Mouse (Mus musculus): ENCODE measurements around the gene Rest. TPM values are rescaled to one million over a fixed set of nuclear protein-coding genes. Genes with fewer than 3 reads are reported as not detected.
A peak's percentile ranks its signal among the peaks of the same experiment; 100 is the strongest.

Gene Rest
- total RNA-seq, 4 experiments from 2014 or later, result 3.9 to 4.9 (median 4.2) TPM

DNA sequence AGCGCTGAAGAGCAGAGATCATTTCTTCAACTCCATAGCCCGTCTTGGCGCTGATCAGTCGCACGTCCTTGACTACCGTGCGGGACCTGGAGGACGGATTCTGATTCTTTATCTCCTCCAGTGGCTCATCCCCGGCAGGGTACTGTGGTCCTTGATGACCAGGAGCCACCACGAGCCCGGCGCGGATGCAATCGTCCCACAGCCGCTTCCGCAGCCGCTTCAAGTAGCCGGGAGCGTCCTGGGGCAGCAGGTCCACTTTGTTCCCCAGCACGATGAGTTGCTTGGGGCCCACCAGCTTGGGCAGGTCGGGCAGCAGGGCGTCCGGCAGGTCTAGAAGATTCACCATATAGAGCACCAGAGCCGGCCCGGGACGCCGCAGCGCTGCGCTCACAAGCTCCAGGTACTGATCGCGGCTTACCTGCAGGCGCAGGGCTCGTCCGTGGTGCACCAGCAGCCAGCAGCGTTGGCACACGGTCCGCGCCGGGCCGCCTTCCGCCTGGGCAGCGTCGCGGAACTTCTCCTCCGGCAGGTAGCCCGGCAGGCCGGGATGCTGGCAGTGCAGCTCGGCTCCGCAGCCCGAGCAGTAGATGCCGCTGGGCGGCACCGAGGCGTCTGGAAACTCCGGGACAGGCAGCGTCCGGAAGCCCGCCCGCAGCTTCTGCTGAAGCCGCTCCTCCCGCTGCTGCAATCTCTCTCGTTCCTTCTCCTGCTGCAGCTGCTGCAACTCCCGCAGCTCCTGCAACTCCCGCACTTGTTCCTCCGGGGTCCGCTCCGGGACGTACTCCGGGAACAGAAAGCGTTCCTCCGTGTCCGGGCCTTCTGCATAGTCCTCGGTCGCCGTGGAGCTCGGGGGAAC is 44.0 kb downstream of the Rest start:
- peak; percentile 17 to 56 for DNase-seq (ENCODE audit: low spot score in 2 of 2)

DNA sequence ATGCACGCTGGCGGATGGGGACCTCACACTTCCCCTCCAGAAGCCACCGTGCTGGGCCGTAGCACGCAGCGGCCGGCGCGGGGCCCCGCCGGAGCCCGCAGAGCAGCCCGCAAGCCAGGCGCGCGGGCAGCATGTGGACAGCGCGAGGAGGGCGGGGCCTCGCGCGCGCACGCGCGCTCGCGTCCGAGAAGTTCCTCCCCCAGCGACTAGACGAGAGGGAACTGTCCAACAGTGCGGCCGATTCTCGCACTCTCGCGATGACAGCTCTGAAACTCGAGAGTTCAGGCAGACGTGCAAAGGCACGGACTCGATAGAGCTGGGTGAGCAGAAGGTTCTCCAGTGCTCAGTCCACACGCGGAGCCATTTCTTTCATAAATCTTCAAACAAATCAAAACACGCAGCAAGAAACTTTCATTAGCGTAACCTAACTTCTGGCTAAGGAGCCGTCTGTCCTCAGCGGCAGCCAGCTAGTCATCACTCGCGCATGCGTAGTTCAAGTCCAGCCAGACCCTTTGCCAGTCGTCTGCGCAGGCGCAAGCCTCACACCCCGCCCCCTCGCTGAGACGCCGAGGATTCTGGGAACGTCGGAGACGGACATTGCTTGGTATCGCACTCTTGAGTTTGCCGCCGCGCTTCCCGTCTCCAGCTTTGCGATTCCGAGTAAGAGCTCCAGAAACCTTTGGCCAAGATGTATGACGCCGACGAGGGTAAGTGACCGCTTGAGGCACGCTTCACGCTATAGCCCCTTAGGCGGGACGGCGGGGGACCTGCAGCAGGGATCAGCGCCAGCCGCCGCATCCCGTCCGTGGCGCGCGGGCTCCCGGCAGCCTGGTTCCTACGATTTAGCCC is 44.9 kb downstream of the Rest start, which contains the start of the genes Noa1 and Polr2b:
TSS of gene Noa1 (minus strand) at position 161 of the 849 bp plus-strand sequence.
TSS of gene Polr2b (plus strand) at position 224 of the 849 bp plus-strand sequence.
- peak; percentile 95 to 97 for DNase-seq (ENCODE audit: low spot score in 2 of 2)

DNA sequence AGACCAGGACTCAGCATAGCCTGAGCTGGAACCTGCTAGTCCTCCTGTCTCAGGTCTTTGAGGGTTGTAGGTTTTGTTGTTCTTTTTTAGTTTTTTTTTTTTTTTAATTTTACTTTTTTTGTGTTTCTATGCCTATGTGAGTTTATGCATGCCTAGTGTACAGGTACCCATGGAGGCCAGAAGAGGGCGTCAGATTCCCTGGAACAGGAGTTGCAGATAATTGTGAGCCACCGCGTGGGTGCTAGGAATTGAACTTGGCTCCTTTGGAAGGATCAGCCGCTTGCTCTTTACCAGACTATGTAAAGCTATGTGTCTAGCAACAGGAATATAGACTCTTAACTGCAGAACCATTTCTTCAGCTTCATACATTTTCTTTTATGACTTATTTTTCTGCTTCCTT is 48.9 kb downstream of the Rest start:
- DNase-seq (ENCODE audit: low spot score in 2 of 2), result no peak

DNA sequence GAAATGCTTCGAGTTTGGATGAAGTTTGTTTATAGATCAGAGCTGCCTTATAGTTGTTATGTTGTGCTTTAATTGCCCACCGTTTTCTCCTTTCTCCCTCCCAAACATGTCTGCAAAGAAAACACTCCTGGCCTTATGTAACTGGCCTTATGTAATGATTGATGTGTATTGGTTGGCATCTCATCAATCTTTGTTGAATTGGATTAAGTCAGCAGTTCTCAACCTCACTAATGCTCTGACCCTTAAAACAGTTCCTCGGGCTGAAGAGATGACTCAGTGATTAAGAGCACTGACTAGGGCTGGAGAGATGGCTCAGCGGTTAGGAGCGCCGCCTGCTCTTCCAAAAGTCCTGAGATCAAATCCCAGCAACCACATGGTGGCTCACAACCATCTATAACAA is 49.7 kb downstream of the Rest start:
- no peak for DNase-seq (ENCODE audit: low spot score in 2 of 2)

DNA sequence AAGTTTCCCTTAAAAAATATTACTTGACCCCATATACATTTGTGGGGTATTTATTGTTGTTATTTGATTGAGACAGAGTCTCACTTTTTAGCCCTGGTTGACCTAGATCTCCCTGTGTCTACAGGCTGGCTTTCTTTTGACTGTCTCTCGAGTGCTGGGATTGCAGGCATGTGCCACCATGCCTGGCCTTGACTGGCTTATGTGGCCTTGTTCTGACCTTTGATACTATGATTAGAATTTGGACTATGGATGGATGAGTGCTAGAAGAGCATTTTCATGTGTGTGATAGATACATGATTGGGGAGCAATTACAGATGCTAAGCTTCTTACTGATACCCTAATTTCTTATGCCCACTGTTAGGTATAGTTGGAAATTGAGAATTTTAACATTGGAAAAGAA is 59.6 kb downstream of the Rest start:
- no peak for DNase-seq (ENCODE audit: low spot score in 2 of 2)

DNA sequence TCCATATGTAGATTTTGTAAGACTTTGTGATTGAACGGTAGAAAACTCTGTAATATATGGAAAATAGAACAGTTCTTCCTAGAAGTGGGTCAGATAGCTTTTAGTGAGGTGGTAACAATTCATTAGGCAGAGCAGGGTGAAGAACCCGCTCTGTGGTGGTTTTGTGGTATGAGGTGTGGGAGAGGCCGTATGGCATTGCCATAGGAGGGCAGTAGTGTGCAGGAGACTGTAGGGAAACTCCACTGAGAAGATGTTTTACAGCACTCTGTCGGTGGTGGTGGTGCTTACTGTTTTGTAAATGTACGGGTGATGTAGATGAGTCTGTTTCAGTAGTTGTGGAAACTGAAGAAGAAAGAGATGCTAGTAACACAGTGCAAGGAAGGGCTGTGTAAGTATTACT is 64.9 kb downstream of the Rest start:
- no peak for DNase-seq (ENCODE audit: low spot score in 2 of 2)

Small RNA genes within 50 kb of the gene (microRNA-seq; reads per million reads assigned to microRNA genes)
- 0 reads per million in 2 experiments for gene Mir5098

Other genes starting within 250 kb of the Rest start
- gene Thegl, start 249.5 kb upstream of the Rest start, total RNA-seq (2022), result under 1 TPM in 3 of 4 experiments, not detected in 1; 0.21 to 0.91 (median 0.68) TPM
- gene Hopx, start 150.4 kb upstream of the Rest start, total RNA-seq (2022), result 10 to 100 TPM; 25.4 to 28.4 (median 26.1) TPM
- not detected for gene Spink2, start 54.0 kb upstream of the Rest start, total RNA-seq (2022)
- gene Noa1, start 44.6 kb downstream of the Rest start, total RNA-seq (2022), result 10 to 100 TPM; 21.9 to 26.7 (median 25.0) TPM
- 10 to 100 TPM; 46.3 to 52.1 (median 47.0) TPM for gene Polr2b, start 44.7 kb downstream of the Rest start, total RNA-seq (2022)
- gene Igfbp7, start 142.6 kb downstream of the Rest start, total RNA-seq (2022), result 10 to 100 TPM; 29.9 to 40.8 (median 32.6) TPM

Data from left cerebral cortex, adult 8-10 months (tissue).